Mouse (Mus musculus) kidney, adult 11 months (tissue): ENCODE data around the gene Dock6.
A peak's percentile ranks its signal among the peaks of the same experiment; 100 is the strongest.
"Not testable (repeated sequence)": the region's sequence is repeated elsewhere in the genome, so short reads cannot be mapped to it uniquely, and the experiment has no call there.

Experiments used
- DNase-seq: peaks from one replicate; pipeline ENCODE4 v3.0.0; 2022

The Dock6 gene

DNA sequence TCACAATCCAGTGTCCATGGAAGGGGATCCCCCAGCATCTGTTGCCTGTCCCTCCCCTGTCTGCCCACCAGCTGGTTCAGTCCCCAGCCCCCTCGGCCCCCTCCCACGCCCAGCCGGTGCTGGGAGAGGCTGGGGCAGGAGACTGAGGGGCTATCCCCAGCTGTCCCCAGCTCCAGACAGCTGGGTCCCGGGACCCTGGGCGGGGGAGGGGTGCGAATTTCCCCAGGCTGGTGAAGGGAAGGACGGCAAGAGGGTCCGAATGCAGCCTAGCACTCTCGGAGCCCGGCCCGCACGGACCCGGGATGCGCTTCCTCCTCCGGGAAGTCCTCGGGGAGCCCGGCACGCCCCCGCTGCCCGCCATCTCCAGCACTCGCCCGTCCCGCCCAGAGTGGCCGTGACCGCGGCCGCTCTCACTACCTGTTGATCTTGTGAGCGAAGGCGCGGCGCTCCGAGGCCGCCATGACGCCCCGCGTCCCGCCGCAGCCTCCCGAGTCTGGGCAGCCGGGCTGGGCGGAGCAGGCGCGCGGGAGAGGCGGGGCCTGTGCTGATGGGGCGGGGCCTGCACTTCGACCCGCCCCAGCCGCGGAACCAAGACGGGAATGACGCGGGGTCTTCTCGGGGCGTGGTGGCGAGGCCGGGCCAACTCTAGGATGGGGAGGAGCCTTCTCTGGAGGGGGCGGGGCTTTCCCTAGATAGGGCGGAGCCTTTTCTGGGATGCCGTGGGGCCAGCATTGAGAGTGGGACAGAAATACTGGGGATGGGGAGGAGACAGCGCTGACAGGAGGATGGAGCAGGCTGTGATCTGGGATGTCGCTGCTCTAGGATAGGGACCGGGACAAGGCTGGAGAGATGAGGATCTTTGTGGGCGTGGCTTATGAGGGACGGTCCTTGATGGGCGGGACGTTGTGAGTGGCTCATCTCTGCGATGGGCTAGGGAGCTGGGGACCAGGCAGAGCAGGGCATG is at the start of gene Dock6:
Gene Dock6 (minus strand): TSS at position 508 of the 964 bp plus-strand sequence.
- peak; percentile 88 for DNase-seq

DNA sequence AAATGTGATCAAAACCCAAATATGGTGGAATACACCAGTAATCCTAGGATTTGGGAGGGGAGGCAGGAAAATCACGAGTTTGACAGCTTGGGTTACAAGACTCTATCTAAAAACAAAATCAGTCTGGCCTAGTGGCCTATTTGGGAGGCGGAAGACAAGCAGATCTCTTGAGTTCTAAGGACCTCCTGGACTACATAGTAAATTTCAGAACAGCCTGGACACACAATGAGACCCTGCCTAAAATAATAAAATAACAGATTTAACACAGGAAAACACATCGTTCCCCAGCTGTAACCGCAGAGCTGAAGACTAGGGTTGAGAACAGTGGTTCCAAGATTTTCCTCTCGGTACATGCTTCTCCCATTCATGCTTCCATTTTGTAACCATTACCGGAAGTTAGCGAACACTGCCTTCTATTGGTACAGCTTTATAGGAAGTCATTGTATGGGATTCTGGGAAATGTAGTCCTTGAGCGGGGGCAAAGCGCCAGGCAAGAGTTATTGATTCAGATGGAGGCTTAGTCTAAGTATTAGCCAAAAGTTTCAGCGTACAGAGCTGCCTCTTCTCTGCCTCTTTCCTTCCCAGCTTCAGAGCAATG is 48.9 kb upstream of the Dock6 start:
- peak; percentile 70 for DNase-seq

DNA sequence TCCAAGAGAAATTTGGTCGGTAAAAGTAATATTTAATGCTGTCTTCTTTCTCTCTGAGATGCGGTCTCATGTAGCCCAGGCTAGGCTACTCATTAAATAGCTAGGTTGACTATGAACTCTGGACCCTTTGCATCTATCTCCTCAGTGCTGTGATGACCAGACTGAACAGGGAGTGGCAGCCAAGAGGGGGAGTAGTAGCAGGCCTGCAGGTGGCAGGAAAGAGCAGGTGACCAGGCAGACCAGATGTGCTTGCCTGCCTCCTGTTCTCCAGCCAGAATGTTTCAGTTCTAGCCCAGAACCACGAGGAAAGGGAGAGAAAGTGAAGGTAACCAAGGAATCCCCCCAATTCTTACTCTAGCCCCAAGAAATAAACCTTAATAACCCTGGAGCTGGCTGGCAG is 36.8 kb upstream of the Dock6 start:
- no peak for DNase-seq

DNA sequence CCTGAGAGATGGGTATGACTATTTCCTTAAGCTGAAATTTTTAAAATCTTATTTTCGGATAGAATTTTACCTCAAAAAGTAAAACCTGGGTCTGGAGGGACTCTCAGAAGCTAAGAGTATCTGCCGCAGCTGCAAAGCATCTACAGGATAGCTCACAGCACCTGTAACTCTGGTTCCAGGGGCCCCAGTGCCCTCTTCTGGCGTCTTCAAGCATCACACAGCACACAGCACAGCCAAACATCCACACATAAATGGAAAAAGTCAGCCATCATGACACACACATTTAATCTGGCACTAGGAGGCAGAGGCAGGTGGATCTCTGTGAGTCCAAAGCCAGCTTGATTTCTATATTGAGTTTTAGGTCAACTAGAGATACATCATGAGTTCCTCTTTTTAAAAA is 24.2 kb upstream of the Dock6 start:
- no peak for DNase-seq

DNA sequence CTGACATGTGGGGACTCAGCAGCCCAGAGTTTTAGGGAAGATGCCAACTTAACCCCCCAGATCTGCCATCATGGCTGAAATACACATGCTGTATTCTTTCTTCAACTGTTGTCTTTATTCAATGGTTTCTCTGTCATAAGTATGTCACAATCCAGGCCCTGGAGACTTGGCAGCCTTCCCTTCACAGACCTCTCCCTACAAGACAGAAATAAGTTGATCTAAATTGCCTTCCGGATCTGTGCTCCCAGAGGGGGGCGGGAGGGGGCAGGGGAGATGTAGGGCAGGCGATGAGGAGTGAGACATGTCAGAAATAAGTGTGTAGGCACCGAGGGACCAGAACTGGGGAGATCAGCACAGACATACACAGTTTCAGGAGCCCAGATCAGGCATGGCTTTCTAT is 19.8 kb upstream of the Dock6 start:
- DNase-seq = no peak

DNA sequence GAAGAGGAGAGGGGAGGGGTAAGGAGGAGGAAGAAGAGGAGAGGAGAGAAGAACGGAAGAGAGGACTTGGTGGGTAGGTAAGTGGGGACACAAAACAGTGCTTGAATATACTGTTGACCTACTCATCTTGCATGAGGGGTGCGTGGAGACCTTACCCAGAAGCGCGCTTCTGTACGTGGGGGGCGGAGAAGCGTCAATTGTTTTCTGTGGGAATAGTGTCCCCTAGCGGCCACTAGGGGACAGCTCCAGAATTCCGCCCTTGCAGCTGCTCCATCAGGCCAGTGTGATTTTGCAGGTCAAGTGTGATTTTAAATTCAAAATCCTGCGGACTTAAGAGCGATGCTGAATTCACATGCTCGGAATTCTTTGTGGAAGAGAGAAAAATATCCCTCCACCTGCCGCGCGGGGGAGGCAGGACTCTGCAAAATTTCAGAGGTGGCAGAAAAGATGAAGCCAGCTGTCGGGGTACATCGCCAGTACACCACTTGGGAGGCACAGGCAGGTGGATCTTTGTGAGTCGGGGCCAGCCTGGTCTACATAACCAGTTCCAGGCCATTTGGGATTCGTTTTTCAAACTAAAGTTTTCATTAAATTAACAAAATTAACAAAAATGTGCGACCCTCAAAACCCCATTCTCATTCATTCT is 18.6 kb upstream of the Dock6 start:
- DNase-seq = no peak

DNA sequence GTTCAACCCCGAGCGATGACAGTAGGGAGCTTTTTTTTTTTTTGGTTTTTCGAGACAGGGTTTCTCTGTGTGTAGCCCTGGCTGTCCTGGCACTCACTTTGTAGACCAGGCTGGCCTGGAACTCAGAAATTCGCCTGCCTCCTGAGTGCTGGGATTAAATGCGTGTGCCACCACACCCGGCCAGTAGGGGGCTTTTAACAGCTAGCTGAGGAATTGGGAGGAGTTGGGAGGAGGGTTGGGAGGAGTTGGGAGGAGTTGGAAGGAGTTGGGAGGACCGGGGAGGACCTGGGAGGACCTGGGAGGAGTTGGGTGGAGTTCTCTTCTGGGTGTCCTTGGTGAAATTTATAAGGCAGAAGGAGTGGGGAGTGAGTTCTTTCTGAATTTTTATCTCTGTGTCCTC is 16.9 kb upstream of the Dock6 start:
- peak; percentile 51 for DNase-seq

DNA sequence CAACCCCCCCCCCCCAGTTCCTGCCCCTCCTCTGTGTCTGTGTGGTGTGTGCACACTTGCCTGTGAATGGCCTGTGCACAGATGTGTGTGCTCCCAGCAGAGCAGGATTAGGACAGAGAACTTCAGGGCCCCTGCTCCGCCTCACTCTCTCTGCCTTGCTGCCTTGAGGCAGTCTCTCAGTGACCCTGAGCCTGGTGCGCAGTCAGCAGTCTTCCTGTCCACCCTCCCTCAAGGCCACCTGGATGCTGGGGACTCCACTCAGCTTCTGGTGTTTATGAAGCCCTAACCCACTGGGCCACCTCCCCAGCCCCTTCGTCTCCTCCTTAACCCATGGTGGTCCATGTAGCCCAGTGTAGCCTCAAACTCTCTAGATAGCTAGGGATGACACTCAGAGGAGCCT is 15.3 kb upstream of the Dock6 start:
- no peak for DNase-seq

DNA sequence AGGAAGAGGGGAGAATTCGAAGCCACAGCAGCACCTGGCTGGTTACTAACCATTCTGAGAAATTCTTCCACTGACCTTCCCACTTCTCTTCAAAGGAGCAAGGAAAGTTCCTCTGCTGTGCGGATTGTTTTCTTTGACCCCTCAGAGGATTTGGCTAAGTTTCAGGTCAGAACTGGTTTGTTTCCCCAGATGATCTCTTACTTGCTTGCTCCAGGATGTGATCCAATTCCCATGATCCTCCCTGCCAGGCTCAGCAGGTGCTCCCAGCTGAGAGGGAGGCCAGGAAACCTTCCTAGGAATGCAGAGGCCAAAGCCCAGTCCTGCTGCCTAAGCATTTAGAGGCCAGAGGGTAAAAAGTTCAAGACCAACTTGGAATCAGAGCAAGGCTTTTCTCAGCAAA is 14.2 kb upstream of the Dock6 start:
- peak; percentile 86 for DNase-seq

DNA sequence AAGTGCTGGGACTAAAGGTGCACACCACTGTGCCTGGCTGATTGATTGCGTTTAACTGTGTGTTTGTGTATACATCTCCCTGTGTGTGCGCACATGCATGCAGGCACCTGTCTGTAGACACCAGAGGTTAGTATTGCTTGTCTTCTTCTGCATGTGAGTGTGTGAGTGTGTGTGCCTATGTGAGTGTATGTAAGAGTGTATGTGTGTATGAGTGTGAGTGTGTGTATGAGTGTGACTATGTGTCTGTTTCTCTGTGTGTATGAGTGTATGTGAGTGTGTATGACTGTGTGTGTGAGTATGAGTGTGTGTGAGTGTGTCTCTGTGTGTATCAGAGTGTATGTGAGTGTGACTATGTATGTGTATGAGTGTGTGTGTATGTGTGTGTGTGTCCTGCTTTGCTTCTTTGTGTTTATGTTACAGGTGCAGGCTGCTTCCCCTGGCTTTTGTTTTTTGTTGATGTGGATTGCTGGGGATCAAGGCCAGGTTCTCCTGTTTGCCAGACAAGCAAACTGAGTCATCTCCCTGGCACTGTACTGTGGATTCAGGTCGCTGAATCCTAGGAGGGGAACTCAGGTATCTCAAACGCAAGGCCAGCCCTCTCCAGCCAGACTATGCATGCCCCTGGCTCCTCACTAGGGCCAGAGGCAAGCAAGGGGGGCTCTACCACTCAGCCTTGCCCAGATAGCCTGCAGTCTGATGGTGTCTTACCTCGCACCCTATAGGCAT is 13.4 kb upstream of the Dock6 start:
- DNase-seq = no peak

DNA sequence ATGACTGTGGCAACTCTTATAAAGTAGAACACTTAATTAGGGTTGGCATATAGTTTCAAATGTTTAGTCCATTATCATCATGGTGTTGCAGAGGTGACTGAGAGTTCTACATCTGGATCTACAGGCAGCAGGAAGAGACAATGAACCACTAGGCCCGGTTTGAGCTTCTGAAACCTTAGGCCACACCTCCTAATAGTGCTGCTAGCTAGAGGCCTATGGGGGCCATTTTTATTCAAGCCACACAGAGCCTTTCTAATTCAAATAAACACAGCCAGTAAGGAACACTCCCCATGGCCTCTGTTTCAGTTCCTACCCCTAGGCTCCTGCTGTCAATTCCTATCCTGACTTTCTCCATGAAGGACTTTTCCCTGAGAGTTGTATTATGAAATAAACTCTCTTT is 9.7 kb upstream of the Dock6 start:
- no peak for DNase-seq

DNA sequence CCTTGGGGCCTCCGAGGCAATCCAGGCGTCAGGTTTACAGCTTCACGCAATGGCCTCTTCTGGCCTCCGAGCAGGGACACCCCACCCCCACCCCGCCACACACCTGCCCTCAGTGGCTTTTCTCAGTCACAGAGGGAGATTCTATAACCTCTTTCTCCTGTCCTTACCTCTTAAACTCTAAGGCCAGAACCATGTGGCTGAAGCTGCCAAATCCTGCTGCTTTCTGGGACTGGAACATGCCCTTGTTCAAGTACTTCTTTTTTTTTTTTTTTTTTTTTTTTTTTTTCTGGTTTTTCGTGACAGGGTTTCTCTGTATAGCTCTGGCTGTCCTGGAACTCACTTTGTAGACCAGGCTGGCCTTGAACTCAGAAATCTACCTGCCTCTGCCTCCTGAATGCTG is 7.9 kb upstream of the Dock6 start:
- DNase-seq = not testable (repeated sequence)

DNA sequence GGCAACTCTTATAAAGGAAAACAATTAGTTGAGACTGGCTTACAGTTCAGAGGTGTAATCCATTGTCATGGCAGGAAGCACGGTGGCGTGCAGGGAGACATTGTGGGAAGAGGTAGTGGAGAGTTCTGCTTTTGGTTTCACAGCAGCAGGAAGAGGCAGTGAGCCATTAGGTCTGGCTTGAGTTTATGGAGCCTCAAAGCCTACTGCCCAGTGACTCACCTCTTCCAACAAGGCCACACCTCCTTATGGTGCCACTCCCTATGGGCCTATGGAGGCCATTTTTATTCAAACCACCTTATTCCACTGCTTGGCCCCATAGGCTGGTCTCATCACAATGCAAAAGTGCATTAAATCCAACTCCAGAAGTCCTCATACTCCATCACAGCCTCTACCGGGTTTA is 7.2 kb upstream of the Dock6 start:
- DNase-seq = no peak

DNA sequence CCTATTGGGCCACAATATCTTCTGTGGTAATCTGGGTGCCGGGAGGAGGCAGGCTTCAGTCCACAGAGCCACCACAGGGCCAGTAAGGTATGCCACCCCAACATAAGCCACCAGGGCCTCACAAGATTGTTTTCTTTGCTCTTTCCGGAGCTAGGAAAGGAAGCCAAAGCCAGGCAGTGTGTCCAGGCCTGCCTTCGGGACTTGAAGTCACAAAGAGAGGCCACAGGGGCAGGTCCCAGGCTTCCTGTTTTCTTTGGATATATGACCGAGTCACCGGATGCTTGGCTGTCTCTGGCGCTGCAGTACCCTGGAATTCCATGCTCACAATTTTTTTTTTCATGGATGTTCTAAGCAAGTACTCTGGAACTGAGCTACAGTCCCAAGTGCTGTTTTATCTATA is 5.6 kb upstream of the Dock6 start:
- DNase-seq = peak; percentile 86

DNA sequence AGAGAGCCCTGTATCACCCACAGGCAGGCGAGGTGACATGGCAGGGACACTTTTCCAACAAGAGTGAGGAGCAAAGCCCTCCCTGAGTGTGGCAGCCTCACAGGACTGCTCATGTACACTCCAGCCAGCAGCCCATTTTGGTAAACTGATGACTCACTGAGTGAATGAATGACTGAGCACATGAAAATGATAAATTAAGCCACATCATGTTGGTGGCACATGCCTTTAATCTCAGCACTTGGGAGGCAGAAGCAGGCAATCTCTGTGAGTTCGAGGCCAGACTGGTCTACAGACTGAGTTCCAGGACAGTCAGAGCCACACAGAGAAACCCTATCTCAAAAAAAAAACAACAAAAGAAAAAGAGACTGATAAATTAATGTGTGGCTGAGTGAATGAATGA is 5.1 kb upstream of the Dock6 start:
- no peak for DNase-seq

DNA sequence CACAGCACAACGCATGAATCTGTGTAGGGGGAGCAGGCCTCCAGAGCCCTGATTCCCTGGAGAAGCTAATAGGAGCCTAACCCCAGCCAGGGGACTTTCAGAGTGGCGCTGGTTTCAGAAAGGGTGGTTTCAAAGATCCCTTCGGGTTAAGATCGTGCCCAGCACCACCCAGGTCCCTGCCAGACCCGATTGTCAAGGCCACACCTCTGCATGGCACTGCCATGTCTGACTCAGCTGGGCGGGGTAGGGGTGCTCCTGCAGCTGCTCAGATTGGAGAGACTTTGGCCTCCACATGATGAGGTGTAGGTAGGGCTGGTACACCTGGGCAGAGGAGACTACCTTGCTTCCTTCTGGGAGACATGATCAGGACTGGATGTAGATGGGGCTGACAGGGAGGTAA is 2.5 kb upstream of the Dock6 start:
- no peak for DNase-seq

DNA sequence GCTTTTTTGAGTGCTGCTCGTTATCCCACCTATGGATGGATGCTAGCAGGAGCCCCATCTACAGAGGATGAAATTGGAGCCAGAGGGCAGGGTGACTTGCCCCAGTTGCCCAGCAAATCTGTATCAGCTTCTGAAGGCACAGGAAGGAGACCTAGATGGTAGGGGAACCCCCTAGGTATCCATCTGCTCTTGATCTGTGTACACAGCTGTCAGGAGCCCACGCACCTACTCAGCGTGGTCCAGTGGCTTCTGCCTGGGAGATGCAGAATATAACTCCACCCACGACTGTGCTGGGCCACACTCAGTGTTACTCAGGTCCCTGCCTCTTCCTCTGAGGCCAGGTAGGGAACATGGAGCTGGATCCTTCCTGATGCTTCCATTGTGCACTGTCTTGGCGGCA is 1.5 kb upstream of the Dock6 start:
- no peak for DNase-seq

DNA sequence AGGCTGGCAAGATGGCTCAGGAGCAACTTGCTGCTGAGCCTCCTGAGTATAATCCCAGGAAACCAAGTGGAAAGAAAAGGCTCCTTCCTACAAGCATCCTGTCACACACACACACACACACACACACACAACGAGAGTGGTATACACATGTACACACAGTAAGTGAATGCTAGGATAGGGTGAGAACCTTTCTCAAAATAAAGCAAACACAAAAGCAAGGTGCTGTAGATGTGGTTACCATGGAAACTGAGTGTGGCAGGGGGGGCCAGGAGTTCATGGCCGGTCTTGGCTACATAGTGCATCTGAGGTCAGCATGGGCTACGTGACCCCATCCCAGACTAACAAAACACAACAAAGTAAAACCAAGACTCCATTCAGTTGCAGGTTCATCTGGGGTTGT is 1.4 kb downstream of the Dock6 start:
- no peak for DNase-seq

DNA sequence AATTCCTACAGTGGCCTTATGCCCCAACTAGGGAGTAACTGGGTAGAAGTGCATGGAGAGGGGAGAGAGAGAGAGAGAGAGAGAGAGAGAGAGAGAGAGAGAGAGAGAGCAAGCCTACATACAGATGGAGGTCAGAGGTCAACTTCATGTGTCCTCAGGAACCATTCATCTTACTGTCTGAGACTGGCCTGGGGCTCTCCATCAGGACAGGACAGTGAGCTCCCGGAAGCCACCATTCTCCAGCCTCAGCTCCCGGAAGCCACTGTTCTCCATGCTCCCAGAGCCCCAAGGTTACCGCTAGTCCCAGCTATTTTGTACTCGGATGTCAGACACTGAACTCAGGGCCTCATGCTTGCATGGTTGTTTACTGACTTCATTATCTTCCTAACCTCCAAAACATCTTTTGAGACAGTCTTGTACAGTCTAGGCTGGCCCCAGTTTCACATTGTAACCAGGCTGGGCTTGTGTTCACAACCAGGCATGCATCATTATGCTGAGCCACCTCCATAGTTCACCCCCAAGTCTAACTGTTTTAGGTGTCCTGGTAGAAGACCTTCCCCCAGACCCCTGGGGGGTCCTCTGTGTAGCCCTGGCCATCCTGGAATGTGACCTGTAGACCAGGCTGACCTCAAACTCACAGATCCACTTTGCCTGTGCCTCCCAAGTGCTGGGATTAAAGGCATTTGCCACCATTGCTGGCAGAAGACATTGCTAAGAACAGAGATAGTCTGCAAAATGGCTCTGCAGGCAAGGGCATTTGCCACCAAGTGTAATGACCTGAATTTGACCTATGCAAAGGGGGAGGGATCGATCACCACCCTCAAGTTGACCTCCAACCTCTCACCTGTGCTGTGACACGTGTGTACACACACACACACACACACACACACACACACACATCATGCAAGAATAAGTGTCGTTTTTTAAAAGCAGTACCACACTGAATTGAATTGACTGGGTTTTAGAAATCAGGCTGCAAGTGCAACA is 2.5 kb downstream of the Dock6 start:
- DNase-seq = no peak

DNA sequence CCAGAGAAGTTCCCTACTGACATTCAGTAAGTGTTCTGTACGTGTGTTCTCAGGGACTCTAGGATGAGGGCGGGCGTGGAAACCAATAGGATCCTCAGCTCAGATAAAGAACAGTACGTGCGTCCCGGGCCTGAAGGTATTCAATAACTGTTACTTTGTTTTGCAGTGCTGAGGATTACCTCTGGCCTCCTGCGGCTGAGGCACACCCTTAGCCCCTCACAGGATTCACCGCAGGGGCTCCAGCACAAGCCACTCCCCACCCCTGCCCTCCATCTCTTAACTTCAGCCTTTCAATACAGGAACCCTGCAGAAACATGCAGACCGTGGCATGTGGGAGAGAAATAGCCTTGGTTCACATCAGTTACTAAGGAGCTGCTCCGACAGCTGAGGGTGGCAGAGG is 4.5 kb downstream of the Dock6 start:
- DNase-seq = no peak

DNA sequence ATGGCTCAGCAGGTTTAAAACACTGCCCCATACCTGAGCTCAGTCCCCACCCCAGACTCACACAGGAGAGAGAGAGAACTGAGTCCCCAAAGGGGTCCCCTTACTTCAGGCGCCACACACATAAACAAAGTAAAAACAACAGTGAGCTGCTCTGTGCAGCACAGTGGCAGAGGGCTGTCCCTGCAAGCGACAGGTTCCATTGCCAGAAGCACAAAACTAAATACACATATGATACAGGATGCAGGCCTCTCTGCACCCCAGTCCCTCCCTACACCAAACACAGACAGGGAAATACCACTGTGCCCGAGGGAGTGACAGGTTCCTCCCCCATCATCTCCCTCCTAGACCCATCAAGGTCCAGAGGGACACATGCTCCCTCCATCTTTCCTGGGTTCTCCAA is 5.0 kb downstream of the Dock6 start:
- no peak for DNase-seq

DNA sequence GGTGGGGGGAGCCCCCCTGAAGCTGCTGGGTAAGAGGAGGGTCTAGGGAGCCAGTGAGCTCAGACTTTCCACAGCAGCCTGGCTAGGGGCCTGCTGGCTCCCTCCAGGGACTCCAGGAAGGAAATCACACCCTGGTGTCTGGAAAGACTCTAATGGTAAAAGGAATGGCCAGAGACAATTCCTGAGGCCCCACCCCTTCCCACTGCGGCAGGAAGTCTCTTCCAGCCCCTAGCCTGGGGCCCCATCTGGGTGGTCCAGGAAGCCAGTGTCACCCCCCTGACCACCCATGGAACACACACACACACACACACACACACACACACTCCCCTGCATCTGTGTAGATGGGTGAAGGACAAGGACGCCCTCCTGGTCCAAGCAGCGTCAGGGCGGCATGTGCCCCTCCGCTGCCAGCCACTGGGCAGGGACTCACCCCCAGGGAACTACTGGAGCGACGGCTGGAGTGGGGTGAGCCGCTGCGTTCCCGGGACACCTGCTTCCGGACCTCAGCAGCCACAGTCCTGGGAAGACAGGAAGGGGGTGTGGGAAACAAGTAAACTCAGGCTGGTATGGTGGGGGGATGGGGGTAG is 5.6 kb downstream of the Dock6 start:
- DNase-seq = peak; percentile 81
